Mouse (Mus musculus): ENCODE measurements around the gene Dync1h1. TPM values are rescaled to one million over a fixed set of nuclear protein-coding genes. Genes with fewer than 3 reads are reported as not detected.

Dync1h1 gene
- polyA plus RNA-seq, 1 experiment from 2014 or later, result 72.5 TPM

DNA sequence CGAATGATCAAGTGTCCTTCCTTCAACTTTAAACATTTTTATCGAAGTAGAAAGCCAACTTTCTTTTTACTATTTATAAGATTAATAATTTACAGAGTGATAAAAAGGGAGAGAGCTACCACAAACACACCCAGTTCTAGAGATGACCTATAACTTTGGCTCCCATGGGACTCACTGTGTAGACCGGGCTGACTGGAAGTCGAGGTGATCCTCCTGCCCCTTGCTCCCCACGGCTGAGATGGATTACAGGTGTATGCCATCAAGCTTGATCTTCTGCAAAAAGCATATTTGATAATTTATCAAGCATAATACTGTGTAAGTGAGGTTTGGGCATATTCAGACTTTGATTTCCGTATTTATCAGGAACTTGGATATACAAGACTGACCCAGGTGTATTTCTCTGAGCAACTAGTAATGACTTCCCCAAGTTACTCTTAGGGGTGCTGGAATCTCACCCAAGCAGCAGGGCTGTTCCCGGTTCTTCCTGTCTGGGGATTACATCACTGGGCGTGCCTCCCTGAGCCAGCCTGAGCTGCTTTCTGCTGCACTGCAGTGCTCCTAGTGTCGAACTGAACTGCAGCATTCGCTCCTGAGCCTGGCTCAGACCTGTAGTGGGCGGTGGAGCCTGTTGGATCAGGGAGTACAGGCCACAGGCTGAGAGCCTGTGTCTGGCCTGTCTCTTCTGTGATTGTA is 7.4 kb downstream of the Dync1h1 start:
- H3K27me3 ChIP-seq (replicated peaks), result no peaks in the 10 kb centered on the region
- no peak overlapping the region for H3K4me3 ChIP-seq (replicated peaks)
- peaks cover 21% of the 10 kb centered on the region for H3K36me3 ChIP-seq
- peaks cover 29% of the 10 kb centered on the region for H3K4me1 ChIP-seq
- H3K27ac ChIP-seq (replicated peaks), result no peak overlapping the region
- ATAC-seq (ENCODE audit: low FRiP score), result no peak
- H3K9me3 ChIP-seq (replicated peaks), result no peaks in the 10 kb centered on the region
- H3K4me2 ChIP-seq, result no peak overlapping the region
- 77% methylated on average over 11 of the region's 11 CpGs for WGBS
- no peak overlapping the region for H3K9ac ChIP-seq (replicated peaks)

DNA sequence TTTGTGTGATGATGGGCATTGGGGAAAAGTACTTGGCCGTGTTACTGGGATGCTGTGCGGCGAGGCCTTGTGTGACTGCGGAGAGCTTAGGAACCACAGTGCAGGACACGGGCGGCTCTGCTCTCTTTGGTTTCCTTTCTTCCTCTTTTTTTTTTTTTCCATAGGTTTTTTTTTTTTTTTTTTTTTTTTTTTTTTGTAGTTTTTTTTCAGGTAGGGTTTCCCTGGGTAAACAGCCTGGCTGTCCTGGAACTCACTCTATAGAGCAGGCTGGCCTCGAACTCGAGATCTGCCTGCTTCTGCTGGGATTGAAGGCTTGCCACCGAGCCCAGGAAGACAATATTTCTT is 7.9 kb downstream of the Dync1h1 start:
- H3K36me3 ChIP-seq, result peaks cover 26% of the 10 kb centered on the region
- no peak overlapping the region for H3K27ac ChIP-seq (replicated peaks)
- H3K27me3 ChIP-seq (replicated peaks), result no peaks in the 10 kb centered on the region
- no peak overlapping the region for H3K4me3 ChIP-seq (replicated peaks)
- WGBS, result 93% methylated on average over 9 of the region's 9 CpGs
- no peak overlapping the region for H3K9ac ChIP-seq (replicated peaks)
- no peak for ATAC-seq (ENCODE audit: low FRiP score)
- H3K4me2 ChIP-seq, result no peak overlapping the region
- no peaks in the 10 kb centered on the region for H3K9me3 ChIP-seq (replicated peaks)
- H3K4me1 ChIP-seq, result peaks cover 24% of the 10 kb centered on the region

DNA sequence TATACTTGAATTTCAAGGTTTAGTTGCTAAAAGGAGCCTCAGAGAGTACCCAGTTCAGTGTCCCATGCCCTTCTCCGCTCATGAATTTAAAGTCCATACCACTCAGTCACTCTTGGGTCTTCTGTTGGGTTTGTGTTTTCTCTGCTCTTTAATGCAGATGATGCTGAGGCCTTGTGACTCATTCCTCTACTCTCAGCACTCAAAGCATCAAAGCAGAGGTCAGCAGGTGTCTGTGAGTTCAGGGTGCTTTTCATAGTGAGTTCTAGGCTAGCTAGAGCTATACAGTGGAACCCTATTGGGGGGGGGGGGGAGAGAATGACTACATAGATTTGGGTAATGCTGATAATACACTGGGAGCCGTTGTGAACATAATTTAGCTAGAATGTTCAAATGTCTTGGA is 9.5 kb downstream of the Dync1h1 start:
- H3K9ac ChIP-seq (replicated peaks), result no peak overlapping the region
- no peak overlapping the region for H3K27ac ChIP-seq (replicated peaks)
- no peak for ATAC-seq (ENCODE audit: low FRiP score)
- no peak overlapping the region for H3K4me3 ChIP-seq (replicated peaks)
- H3K9me3 ChIP-seq (replicated peaks), result no peaks in the 10 kb centered on the region
- no peak overlapping the region for H3K4me2 ChIP-seq
- peaks cover 41% of the 10 kb centered on the region for H3K36me3 ChIP-seq
- H3K4me1 ChIP-seq, result peaks cover 11% of the 10 kb centered on the region
- 88% methylated on average over 2 of the region's 2 CpGs for WGBS
- no peaks in the 10 kb centered on the region for H3K27me3 ChIP-seq (replicated peaks)

DNA sequence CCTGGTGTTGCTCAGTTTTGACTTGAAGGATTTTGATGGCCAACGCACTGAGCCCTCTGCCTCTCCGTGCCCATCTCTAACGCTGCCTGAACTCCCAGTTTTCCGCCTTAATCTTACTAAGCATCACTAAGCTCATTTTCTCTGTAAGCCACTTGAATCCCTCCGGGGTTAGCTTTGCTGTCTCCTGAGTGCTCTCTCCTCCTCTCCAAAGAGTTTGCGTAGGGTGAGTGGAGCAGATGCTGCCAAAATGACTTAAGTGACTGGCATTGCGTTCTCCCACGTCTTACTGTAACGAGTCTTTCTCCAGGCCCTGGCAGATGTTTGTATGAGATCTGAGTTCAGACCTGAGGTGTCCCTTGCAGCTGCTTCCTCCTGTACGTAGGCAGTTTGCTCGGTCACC is 28.8 kb downstream of the Dync1h1 start:
- no peak overlapping the region for H3K9ac ChIP-seq (replicated peaks)
- H3K4me1 ChIP-seq, result no peaks in the 10 kb centered on the region
- H3K27ac ChIP-seq (replicated peaks), result no peak overlapping the region
- no peak overlapping the region for H3K4me2 ChIP-seq
- no peaks in the 10 kb centered on the region for H3K27me3 ChIP-seq (replicated peaks)
- peaks cover 99% of the 10 kb centered on the region for H3K36me3 ChIP-seq
- no peak overlapping the region for H3K4me3 ChIP-seq (replicated peaks)
- WGBS, result 93% methylated on average over 11 of the region's 11 CpGs
- no peak for ATAC-seq (ENCODE audit: low FRiP score)
- no peaks in the 10 kb centered on the region for H3K9me3 ChIP-seq (replicated peaks)

DNA sequence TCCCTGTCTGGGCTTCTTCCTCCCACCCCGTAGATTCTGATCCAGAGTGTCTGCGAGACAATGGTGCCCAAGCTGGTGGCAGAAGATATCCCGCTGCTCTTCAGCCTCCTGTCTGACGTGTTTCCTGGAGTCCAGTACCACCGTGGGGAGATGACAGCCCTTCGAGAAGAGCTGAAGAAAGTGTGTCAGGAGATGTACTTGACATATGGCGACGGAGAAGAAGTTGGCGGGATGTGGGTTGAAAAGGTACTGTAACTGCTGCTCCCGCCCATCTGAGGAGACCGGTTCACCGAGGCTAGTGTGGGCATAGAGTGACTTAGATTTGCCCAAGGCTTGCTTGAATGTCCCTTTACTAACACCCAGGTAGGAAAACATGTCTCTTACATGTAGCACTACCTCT is 35.0 kb downstream of the Dync1h1 start:
- no peaks in the 10 kb centered on the region for H3K27me3 ChIP-seq (replicated peaks)
- no peak overlapping the region for H3K4me2 ChIP-seq
- no peak overlapping the region for H3K4me3 ChIP-seq (replicated peaks)
- no peak overlapping the region for H3K27ac ChIP-seq (replicated peaks)
- H3K9ac ChIP-seq (replicated peaks), result no peak overlapping the region
- no peaks in the 10 kb centered on the region for H3K4me1 ChIP-seq
- no peak for ATAC-seq (ENCODE audit: low FRiP score)
- no peaks in the 10 kb centered on the region for H3K9me3 ChIP-seq (replicated peaks)
- peaks cover 99% of the 10 kb centered on the region for H3K36me3 ChIP-seq
- 96% methylated on average over 12 of the region's 12 CpGs for WGBS

DNA sequence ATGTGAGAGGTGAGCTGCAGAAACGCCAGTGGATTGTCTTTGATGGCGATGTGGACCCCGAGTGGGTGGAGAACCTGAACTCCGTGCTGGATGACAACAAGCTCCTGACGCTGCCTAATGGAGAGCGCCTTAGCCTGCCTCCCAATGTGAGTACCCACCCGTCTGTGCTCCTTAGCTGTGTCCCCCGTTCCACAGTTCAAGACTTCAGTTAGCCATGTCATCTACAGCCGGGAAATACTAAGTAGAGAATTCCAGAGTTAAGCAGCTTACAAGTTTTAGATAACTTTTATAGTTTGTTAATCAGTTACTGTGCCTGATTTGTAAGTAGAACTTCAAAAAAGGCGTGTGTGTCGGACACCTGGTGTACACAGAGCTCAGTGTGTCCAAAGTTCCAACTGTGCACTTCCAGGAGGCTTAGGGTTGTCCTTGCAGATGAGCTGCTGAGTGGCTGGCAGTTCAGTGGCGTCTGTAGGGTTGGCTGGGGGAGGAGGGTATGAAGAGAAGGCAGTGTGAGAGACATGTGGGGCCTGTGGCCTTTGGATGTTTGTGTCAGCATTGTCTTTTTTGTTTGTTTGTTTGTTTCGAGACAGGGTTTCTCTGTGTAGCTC is 36.4 kb downstream of the Dync1h1 start:
- H3K27ac ChIP-seq (replicated peaks), result no peak overlapping the region
- ATAC-seq (ENCODE audit: low FRiP score), result no peak
- H3K9ac ChIP-seq (replicated peaks), result no peak overlapping the region
- no peaks in the 10 kb centered on the region for H3K4me1 ChIP-seq
- no peaks in the 10 kb centered on the region for H3K27me3 ChIP-seq (replicated peaks)
- 95% methylated on average over 13 of the region's 13 CpGs for WGBS
- H3K9me3 ChIP-seq (replicated peaks), result no peaks in the 10 kb centered on the region
- no peak overlapping the region for H3K4me3 ChIP-seq (replicated peaks)
- H3K36me3 ChIP-seq, result peaks cover 99% of the 10 kb centered on the region
- H3K4me2 ChIP-seq, result no peak overlapping the region

DNA sequence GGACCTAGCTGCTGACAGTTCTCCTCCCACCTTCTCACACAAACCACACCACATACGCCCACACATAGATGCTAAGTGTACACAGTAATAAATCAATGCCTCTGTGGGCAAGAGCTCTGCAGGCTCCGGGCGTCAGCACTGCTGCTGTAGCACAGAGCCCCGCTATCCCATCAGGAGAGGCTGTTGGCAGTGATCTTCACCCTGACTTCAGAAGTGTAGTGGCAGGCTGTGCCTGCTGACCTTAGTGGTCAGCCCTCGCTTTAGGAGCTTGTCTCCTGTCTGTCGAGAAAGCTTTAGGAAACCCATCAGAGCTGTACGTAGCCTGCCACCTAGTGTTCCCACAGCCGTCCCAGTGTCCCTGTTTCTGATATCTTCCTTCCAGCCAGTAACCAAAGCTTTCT is 49.0 kb downstream of the Dync1h1 start:
- Histone ChIP-seq H3K27ac (replicated peaks) (no peak overlapping the region), H3K9me3 (replicated peaks) (no peaks in the 10 kb centered on the region), H3K4me3 (replicated peaks) (no peak overlapping the region), H3K4me1 (no peaks in the 10 kb centered on the region), H3K36me3 (peaks cover 95% of the 10 kb centered on the region), H3K9ac (replicated peaks) (no peak overlapping the region), H3K4me2 (no peak overlapping the region), H3K27me3 (replicated peaks) (no peaks in the 10 kb centered on the region)
- WGBS, result 75% methylated on average over 8 of the region's 8 CpGs
- ATAC-seq (ENCODE audit: low FRiP score), result no peak

DNA sequence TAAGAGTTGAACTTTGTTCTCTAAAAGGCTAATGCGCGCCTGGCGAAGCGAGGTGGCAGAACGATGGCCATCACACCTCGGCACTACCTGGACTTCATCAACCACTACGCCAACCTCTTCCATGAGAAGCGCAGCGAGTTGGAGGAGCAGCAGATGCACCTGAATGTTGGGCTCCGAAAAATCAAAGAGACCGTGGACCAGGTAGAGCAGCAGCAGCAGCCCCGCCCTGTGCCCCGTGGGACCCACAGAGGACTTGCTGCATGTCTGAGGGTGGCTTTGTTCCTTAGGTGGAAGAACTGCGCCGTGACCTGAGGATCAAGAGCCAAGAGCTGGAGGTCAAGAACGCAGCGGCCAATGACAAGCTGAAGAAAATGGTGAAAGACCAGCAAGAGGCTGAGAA is 50.2 kb downstream of the Dync1h1 start:
- H3K27ac ChIP-seq (replicated peaks), result no peak overlapping the region
- no peak overlapping the region for H3K4me3 ChIP-seq (replicated peaks)
- no peak for ATAC-seq (ENCODE audit: low FRiP score)
- no peak overlapping the region for H3K4me2 ChIP-seq
- H3K36me3 ChIP-seq, result peaks cover 95% of the 10 kb centered on the region
- no peaks in the 10 kb centered on the region for H3K9me3 ChIP-seq (replicated peaks)
- no peak overlapping the region for H3K9ac ChIP-seq (replicated peaks)
- no peaks in the 10 kb centered on the region for H3K27me3 ChIP-seq (replicated peaks)
- 98% methylated on average over 17 of the region's 17 CpGs for WGBS
- no peaks in the 10 kb centered on the region for H3K4me1 ChIP-seq

DNA sequence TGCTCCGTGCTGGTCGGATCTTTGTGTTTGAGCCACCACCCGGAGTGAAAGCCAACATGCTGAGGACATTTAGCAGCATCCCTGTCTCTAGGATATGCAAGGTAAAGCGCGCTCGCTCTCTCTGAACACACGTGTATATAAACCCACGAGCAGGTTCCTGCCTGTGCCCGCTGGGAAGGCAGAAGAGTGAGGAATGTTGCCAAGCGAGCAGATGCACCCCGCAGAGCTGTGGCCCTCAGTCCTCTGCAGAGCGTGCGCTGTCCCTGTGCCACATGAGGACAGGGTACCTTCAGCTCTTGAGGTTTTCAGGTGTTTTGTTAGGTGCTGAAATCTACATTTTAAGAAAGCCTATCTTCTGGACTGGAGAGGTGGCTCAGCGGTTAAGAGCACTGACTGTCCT is 60.5 kb downstream of the Dync1h1 start:
- H3K4me2 ChIP-seq, result no peak overlapping the region
- ATAC-seq (ENCODE audit: low FRiP score), result no peak
- H3K36me3 ChIP-seq, result peaks cover 98% of the 10 kb centered on the region
- no peaks in the 10 kb centered on the region for H3K4me1 ChIP-seq
- H3K4me3 ChIP-seq (replicated peaks), result no peak overlapping the region
- H3K27ac ChIP-seq (replicated peaks), result no peak overlapping the region
- no peak overlapping the region for H3K9ac ChIP-seq (replicated peaks)
- H3K27me3 ChIP-seq (replicated peaks), result no peaks in the 10 kb centered on the region
- 96% methylated on average over 14 of the region's 14 CpGs for WGBS
- no peaks in the 10 kb centered on the region for H3K9me3 ChIP-seq (replicated peaks)

DNA sequence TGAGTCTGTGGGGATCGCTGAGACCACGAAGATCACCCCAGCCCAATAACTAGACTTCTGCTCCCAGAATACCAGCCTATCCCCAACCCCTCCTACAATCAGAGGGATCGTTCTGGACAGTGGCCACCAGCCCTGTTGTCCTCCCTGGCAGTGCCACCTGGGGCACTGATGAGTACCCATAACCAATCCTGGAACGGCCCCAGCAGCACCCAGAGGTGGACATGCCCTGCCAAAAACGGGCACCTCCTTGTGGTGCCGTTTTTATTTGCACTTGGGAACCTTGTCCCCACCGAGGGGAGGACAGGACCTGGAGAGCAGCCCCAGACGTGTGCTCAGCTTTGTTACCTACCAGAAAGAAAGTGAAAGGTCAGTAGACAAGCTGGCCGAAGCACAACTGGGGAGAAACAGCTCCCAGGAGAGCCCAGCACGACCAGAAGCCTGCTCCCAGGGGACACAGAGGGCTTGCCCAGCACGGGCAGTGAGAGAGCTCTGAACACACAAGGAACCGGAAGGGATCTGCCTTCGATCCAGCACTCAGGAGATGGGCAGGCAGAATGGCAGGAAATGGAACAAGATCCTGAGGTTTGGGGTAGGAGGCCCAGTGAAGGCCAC is 66.3 kb downstream of the Dync1h1 start:
- Histone ChIP-seq H3K4me1 (no peaks in the 10 kb centered on the region), H3K36me3 (peaks cover 78% of the 10 kb centered on the region), H3K9ac (replicated peaks) (no peak overlapping the region), H3K4me2 (no peak overlapping the region), H3K4me3 (replicated peaks) (no peak overlapping the region), H3K27ac (replicated peaks) (no peak overlapping the region), H3K9me3 (replicated peaks) (no peaks in the 10 kb centered on the region), H3K27me3 (replicated peaks) (no peaks in the 10 kb centered on the region)
- no peak for ATAC-seq (ENCODE audit: low FRiP score)
- 89% methylated on average over 13 of the region's 13 CpGs for WGBS

DNA sequence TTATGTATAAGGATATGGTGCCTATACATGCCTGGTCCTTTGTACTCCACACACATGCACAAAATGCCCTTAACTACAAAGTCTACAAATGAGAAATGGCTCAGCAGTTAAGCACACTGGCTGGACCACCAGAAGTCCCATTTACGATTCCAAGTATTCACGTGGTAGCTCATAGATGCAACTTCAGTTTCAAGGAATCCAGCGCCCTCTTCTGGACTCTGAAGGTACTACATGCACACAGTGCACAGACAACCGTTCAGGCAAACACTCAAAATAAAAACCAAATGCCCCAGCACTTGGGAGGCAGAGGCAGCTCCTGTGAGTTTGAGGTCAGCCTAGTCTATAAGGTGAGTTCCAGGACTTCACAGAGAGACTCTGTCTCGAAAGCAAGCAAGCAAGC is 73.0 kb downstream of the Dync1h1 start:
- Histone ChIP-seq H3K27me3 (replicated peaks) (no peaks in the 10 kb centered on the region), H3K4me2 (no peak overlapping the region), H3K36me3 (peaks cover 12% of the 10 kb centered on the region), H3K4me1 (no peaks in the 10 kb centered on the region), H3K27ac (replicated peaks) (no peak overlapping the region), H3K9me3 (replicated peaks) (no peaks in the 10 kb centered on the region), H3K4me3 (replicated peaks) (no peak overlapping the region), H3K9ac (replicated peaks) (no peak overlapping the region)
- WGBS, result 52% methylated on average over 5 of the region's 5 CpGs
- ATAC-seq (ENCODE audit: low FRiP score), result no peak

DNA sequence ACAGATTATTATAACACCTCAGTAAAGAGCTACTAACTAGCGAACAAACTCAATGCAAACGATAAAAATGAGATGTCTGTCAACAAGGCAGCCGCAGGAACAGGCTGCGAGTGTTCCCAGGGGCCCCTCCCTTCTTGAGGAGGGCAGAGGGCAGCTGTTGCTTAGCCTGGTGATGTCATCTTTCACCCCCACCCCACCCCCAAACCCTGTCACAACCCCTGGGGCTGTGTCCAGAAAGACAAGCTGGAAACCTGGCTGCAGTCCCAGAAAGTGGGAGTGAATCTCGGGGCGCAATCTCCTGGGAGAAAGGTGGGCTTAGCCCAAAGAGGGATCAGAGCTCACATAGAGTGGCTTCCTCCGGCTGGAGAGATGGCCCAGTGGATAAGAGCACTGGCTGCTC is 79.9 kb downstream of the Dync1h1 start:
- no peak for ATAC-seq (ENCODE audit: low FRiP score)
- H3K9ac ChIP-seq (replicated peaks), result no peak overlapping the region
- peaks cover 3% of the 10 kb centered on the region; the same call in 1 of the 2 replicates for H3K36me3 ChIP-seq
- H3K9me3 ChIP-seq (replicated peaks), result no peaks in the 10 kb centered on the region
- H3K4me1 ChIP-seq, result no peaks in the 10 kb centered on the region
- 57% methylated on average over 7 of the region's 7 CpGs for WGBS
- no peaks in the 10 kb centered on the region for H3K27me3 ChIP-seq (replicated peaks)
- H3K4me3 ChIP-seq (replicated peaks), result no peak overlapping the region
- no peak overlapping the region for H3K4me2 ChIP-seq
- H3K27ac ChIP-seq (replicated peaks), result no peak overlapping the region

All from neural tube, embryonic 15.5 days (tissue).